Mouse (Mus musculus) stomach, embryonic 14.5 days (tissue): ENCODE data around the gene Adcyap1r1. TPM values are rescaled to one million over a fixed set of nuclear protein-coding genes. Genes with fewer than 3 reads are reported as not detected.
A peak's percentile ranks its signal among the peaks of the same experiment; 100 is the strongest.

Experiments
- ATAC-seq: fragments of 200-750 bp; cut with Nextera tagmentation; 2 replicates; pipeline ENCODE4 v1.8.0; 2017; ENCODE audit warnings: low read depth, moderate TSS enrichment; ENCODE audit not compliant: insufficient number of reproducible peaks, insufficient read depth, low FRiP score
- H3K27ac ChIP-seq: fragments of 300-500 bp; sonication (generic); 2 replicates; pipeline ENCODE4 v1.5.1; 2014; ENCODE audit warnings: mild to moderate bottlenecking, low read length, moderate library complexity, mixed read lengths
- H3K27me3 ChIP-seq: fragments of 300-500 bp; sonication (generic); 2 replicates; pipeline ENCODE4 v1.6.1; 2014; ENCODE audit warnings: low read length, control low read depth, mixed read lengths; ENCODE audit not compliant: control insufficient read depth, insufficient read depth
- H3K36me3 ChIP-seq: fragments of 300-500 bp; sonication (generic); 2 replicates; pipeline ENCODE4 v1.6.1; 2014; ENCODE audit warnings: mild to moderate bottlenecking, control low read depth, low read length, moderate library complexity, mixed read lengths; ENCODE audit not compliant: control insufficient read depth, insufficient read depth
- H3K4me1 ChIP-seq: fragments of 300-500 bp; sonication (generic); 2 replicates; pipeline ENCODE4 v1.6.1; 2014; ENCODE audit warnings: low read length, control low read depth, mixed read lengths; ENCODE audit not compliant: control insufficient read depth, insufficient read depth
- H3K4me2 ChIP-seq: fragments of 300-500 bp; sonication (generic); replicated peaks from 2 replicates; pipeline ENCODE4 v1.6.1; 2014; ENCODE audit warnings: low read depth, low read length, control low read depth
- H3K4me3 ChIP-seq: fragments of 300-500 bp; sonication (generic); 2 replicates; pipeline ENCODE4 v1.5.1; 2014; ENCODE audit warnings: low read depth, low read length, control low read depth
- H3K9ac ChIP-seq: fragments of 300-500 bp; sonication (generic); replicated peaks from 2 replicates; pipeline ENCODE4 v1.6.1; 2014; ENCODE audit warnings: low read depth, mild to moderate bottlenecking, control low read depth, low read length, moderate library complexity, mixed read lengths
- H3K9me3 ChIP-seq: fragments of 300-500 bp; sonication (generic); 2 replicates; pipeline ENCODE4 v1.6.1; 2016; ENCODE audit warnings: low read depth, low read length, control low read depth; ENCODE audit not compliant: control insufficient read depth
- WGBS: fragments of 180-500 bp; shearing (Covaris S2); extraction: QIAGEN DNeasy Blood & Tissue Kit; methylation state at CpG from one replicate; pipeline ENCODE4 v1.1.7; 2014; 5-methylcytosine and 5-hydroxymethylcytosine counted together
- polyA plus RNA-seq: library from polyadenylated mRNA; unstranded; fragments of >200 nt; fragmentation: Nextera tagmentation; extraction: Ambion mirVana; gene quantifications from 2 replicates; pipeline ENCODE4 v1.2.1, GENCODE M21; 2014

The Adcyap1r1 gene
- polyA plus RNA-seq, 1 experiment from 2014 or later: 13.8 TPM

DNA sequence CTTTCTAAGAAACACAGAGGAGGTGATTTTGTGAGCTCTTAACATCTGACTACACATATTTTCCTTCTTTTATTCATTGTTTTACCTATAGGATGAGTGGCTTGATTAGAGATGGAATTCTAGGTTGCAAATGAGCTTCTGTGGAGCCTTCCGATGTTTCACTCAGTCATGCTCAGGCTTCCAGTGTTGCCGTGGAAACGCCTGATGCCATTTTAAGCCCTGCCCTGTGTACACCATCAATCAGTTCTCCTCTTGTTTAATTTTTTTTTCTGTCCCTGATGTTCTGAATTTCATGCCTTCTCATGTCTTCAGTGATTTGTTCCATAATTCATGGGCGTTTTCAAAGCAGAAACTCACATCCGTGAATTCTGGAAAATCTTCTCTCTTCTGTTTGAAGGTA lies 35.6 kb upstream of the Adcyap1r1 start:
- WGBS: 67% methylated on average over 5 of the region's 5 CpGs
- Histone ChIP-seq H3K27me3 (no peaks in the 10 kb centered on the region), H3K4me3 (no peak overlapping the region), H3K4me2 (no peak overlapping the region), H3K4me1 (no peaks in the 10 kb centered on the region), H3K27ac (no peak overlapping the region), H3K9me3 (no peaks in the 10 kb centered on the region), H3K9ac (no peak overlapping the region), H3K36me3 (no peaks in the 10 kb centered on the region)
- ATAC-seq: no peak

DNA sequence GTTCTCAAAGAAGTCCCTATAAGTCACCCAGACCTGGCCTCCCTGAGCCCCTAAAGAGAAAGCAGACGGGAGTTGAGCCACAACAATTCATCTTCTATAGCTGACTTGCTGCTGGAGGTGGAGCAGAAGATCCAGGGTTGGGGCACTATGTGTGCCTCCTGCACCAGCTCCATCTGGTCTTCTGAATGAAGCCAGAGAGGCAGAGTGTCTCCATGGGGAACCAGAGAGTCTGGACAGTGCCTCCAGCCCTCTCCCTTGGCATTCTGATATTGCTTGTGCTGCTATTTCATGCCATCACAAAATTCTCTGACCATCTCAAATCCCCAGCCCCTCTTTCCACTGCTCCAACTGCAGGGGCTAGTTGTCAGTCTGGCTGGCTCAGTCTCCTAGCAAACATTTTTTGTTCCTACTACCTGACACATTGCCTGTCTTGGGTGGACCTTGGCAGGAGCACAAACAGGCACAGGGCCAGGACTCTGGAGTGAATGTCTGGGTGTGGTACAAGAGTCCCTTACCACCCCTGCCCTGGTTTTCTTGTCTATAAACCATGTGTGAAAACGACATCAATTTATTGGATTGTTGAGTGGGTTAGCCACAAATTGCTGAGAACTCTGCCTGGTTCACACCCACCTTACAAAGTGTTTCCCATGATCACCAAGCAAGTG lies 32.9 kb upstream of the Adcyap1r1 start:
- H3K36me3 ChIP-seq: no peaks in the 10 kb centered on the region
- WGBS: 48% methylated on average over 2 of the region's 2 CpGs
- ATAC-seq: no peak

DNA sequence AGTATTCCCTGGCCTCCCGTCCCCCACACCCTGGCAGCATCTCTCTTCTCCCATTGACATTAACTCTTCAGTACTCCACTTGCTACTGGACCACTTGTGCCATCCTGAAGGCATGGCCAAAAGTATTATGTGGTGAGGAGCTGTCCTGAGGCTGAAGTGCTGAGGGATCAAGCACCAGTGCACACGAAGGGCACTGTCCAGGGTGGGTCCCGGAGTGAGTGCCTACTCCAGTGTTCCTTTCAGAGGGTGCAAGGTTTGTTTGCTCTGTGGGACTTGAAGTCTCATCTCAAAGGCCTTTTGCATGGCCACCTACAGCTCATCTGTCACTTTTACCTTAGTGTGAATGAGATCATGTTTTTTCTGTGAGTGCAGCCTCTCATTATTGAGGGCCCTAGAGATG lies 31.4 kb upstream of the Adcyap1r1 start:
- no peak overlapping the region for H3K9ac ChIP-seq
- WGBS: 66% methylated on average over 3 of the region's 3 CpGs
- no peaks in the 10 kb centered on the region for H3K36me3 ChIP-seq
- no peak overlapping the region for H3K4me2 ChIP-seq
- H3K4me3 ChIP-seq: no peak overlapping the region
- no peaks in the 10 kb centered on the region for H3K9me3 ChIP-seq
- ATAC-seq: no peak
- no peak overlapping the region for H3K27ac ChIP-seq
- no peaks in the 10 kb centered on the region for H3K4me1 ChIP-seq
- H3K27me3 ChIP-seq: no peaks in the 10 kb centered on the region

More for the DNA sequence above, 32.9 kb upstream of the Adcyap1r1 start:
- Histone ChIP-seq H3K27ac (no peak overlapping the region), H3K27me3 (no peaks in the 10 kb centered on the region), H3K4me1 (no peaks in the 10 kb centered on the region), H3K9ac (no peak overlapping the region), H3K9me3 (no peaks in the 10 kb centered on the region), H3K4me3 (no peak overlapping the region), H3K4me2 (no peak overlapping the region)

DNA sequence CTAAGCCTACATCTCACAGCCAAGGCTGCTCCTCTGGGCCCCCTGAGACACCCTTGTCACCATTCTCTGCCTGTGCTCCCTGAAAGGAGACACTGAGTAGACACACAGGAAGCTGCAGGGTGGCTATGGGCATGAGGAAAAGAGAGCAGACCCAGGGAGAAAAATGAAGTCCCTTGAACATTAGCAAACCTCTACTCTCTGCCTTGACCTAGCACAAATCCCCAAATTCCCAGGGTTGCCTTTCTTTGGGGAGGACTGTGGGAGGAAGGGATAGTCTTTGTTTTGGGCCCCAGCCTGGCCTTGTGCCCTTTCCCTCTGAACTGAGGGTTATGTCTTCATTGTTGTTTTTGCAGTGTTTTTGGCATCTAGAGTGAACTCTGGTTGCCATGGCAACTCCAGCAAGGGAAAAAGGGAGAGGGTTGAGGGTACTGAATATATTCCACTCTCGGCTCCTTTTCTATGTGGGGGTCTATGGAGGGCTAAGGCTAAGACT lies 30.9 kb upstream of the Adcyap1r1 start:
- Histone ChIP-seq H3K4me2 (no peak overlapping the region), H3K4me1 (no peaks in the 10 kb centered on the region), H3K36me3 (no peaks in the 10 kb centered on the region), H3K27me3 (no peaks in the 10 kb centered on the region), H3K27ac (no peak overlapping the region), H3K9ac (no peak overlapping the region), H3K9me3 (no peaks in the 10 kb centered on the region), H3K4me3 (no peak overlapping the region)
- no peak for ATAC-seq
- 33% methylated on average over 1 of the region's 1 CpGs for whole genome bisulfite sequencing

DNA sequence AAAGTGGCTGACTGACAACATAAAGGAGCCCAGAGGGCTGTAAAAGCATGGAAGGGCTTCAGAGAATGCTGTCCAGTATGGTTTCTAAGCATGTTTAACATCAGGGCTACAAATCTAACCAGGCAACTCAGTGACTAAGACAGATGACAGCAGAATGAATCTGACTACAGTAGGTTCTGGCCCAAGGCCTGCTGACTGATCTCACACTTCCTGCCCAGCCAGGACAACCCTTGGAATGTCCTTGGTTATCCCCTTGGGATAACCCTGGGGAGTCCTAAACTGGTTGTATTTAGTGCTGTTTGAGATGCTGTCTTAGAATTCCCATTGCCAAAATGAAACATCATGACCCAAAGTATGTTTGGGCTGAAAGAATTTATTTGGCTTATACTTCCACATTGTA lies 19.7 kb upstream of the Adcyap1r1 start:
- Histone ChIP-seq H3K36me3 (no peaks in the 10 kb centered on the region), H3K9ac (no peak overlapping the region), H3K4me2 (no peak overlapping the region), H3K27ac (no peak overlapping the region), H3K4me3 (no peak overlapping the region), H3K9me3 (no peaks in the 10 kb centered on the region), H3K27me3 (no peaks in the 10 kb centered on the region), H3K4me1 (peaks cover 8% of the 10 kb centered on the region; the same call in 1 of the 2 replicates)
- no peak for ATAC-seq

DNA sequence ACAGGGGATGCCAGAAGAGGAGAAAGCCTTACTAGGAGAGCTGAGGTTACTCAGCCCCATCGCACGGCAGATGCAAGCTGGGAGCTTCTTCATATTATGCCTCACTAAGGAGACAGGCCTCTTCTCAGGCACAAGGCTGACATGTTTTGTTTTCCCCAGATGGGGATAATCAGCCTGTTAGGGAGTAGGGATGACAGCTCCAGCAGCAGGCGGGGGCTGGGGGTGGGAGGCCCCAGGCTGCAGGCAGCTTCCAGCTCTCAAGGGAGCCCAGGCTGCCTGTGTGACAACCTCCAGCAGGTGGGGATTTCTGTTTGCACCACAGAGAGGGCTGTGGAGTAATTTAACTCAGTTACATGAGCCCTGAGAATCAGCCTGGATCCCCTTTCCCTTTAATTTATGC lies 17.4 kb upstream of the Adcyap1r1 start:
- Histone ChIP-seq H3K9me3 (no peaks in the 10 kb centered on the region), H3K4me2 (no peak overlapping the region), H3K4me1 (peaks cover 8% of the 10 kb centered on the region; the same call in 1 of the 2 replicates), H3K9ac (no peak overlapping the region), H3K27ac (peak overlapping the region; percentile 74), H3K4me3 (no peak overlapping the region), H3K36me3 (no peaks in the 10 kb centered on the region), H3K27me3 (no peaks in the 10 kb centered on the region)
- 16% methylated on average over 3 of the region's 3 CpGs for WGBS
- ATAC-seq: peak; percentile 91

DNA sequence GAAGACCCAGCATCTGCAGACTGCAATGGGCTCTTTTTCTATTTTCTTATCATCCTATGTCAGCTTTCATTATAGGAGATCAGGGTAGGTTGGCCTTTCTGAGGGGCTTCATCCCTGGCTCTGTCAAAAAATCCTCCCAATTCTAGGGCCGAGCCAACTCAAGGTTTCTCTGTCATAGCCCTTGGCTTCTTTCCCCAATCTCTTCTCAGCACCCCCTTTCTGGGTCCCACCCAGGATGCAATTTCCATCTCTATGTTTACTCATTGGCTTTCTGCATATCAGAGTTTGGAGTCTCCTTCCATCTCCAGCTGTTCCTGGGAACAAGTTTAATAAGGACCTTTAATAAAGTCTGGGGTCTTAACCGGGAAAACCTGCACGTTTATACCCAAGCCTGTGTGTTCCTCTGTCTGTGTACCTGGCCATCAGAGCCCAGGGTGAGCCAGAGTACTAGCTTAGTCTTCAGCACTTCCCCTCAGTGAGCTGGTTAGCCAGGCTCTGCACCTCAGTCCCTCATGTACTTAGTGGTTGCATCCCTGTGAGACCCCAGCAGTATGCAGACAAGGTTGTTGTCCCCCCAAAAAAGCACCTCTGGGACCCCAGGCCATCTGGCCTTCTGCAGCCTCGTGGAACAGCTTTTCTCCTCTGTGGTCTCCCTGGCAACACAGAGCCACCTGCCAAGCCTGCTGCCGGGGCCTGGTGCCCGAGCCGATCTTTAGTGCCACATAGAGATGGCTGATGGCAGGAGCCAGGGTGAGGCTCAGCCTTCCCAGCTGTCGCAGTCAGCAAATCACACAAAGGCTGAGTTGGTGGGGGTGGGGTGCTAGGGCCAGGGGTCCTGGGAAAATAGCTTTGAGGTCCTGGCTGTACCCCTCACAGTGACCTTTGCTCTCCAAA lies 16.3 kb upstream of the Adcyap1r1 start:
- Histone ChIP-seq H3K4me2 (no peak overlapping the region), H3K36me3 (no peaks in the 10 kb centered on the region), H3K27me3 (no peaks in the 10 kb centered on the region), H3K9ac (no peak overlapping the region), H3K4me1 (peaks cover 8% of the 10 kb centered on the region; the same call in 1 of the 2 replicates), H3K27ac (0 out of 2 replicates have a peak overlapping the region, but pooled peaks have one; percentile 74), H3K9me3 (no peaks in the 10 kb centered on the region), H3K4me3 (no peak overlapping the region)
- 61% methylated on average over 8 of the region's 8 CpGs for WGBS
- no peak for ATAC-seq

DNA sequence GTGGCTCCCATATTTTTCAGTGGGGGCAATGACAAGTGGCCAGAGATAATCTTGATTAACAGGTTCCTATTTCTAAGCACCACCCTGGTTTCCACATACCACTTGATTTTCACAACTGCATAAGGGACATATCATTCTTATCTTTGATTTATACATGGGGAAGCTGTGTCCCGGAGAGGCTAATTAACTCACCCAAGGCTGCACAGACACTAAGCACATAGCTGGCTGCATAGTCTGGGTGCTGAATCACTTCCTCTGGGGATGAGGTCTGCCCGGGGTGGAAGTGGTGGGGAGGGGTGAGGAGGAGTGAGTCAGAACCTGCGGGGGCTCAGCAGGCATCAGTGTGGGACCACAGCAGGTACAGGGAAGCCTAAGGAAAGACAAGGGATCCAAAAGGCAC lies 13.9 kb upstream of the Adcyap1r1 start:
- H3K4me1 ChIP-seq: peaks cover 8% of the 10 kb centered on the region; the same call in 1 of the 2 replicates
- H3K27ac ChIP-seq: no peak overlapping the region
- H3K36me3 ChIP-seq: no peaks in the 10 kb centered on the region
- H3K4me3 ChIP-seq: no peak overlapping the region
- no peaks in the 10 kb centered on the region for H3K27me3 ChIP-seq
- 18% methylated on average over 3 of the region's 3 CpGs for WGBS
- no peak overlapping the region for H3K9ac ChIP-seq
- H3K9me3 ChIP-seq: no peaks in the 10 kb centered on the region
- no peak for ATAC-seq
- no peak overlapping the region for H3K4me2 ChIP-seq
